Mouse (Mus musculus) megakaryocyte progenitor cell, adult 5-6 weeks (primary cell): ENCODE data around the gene Ptprr. TPM values are rescaled to one million over a fixed set of nuclear protein-coding genes. Genes with fewer than 3 reads are reported as not detected.
A peak's percentile ranks its signal among the peaks of the same experiment; 100 is the strongest.

Experiments
- ATAC-seq: replicated peaks from 2 replicates; pipeline ENCODE4 v1.8.0; 2016; ENCODE audit warnings: mild to moderate bottlenecking, moderate TSS enrichment, inconsistent platforms; ENCODE audit not compliant: poor library complexity
- total RNA-seq, 2 experiments: library from RNA; stranded (forward) in 1 of 2; stranded (reverse) in 1 of 2; fragments of 157-497, 149-512 nt in 1 of 2; fragments of 200-1000 nt in 1 of 2; gene quantifications; 2 replicates each; pipeline versions ENCODE4 v1.2.3 to v1.2.4; 2015 to 2017

Ptprr gene
- total RNA-seq, 2 experiments from 2014 or later: 2.9 to 3.0 TPM

DNA sequence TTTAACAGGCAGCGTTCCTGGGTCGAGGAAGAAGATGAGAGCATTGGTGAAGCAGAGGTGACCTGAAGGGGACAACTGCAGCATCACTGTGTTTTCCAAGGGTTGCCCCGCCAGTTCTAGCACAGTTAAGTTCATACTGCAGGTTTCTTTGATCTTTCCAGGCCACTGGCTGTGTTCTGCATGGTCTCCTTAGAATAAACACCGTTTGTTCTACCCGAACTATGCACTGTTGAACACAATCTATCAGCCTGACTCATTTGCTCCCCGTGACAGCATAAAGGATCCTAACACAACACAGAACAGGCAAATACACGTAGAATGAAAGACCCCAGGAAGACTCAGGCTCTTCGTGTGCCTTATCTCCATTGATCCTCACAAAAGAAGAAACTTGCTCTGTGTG lies 176.4 kb downstream of the Ptprr start:
- ATAC-seq: no peak

DNA sequence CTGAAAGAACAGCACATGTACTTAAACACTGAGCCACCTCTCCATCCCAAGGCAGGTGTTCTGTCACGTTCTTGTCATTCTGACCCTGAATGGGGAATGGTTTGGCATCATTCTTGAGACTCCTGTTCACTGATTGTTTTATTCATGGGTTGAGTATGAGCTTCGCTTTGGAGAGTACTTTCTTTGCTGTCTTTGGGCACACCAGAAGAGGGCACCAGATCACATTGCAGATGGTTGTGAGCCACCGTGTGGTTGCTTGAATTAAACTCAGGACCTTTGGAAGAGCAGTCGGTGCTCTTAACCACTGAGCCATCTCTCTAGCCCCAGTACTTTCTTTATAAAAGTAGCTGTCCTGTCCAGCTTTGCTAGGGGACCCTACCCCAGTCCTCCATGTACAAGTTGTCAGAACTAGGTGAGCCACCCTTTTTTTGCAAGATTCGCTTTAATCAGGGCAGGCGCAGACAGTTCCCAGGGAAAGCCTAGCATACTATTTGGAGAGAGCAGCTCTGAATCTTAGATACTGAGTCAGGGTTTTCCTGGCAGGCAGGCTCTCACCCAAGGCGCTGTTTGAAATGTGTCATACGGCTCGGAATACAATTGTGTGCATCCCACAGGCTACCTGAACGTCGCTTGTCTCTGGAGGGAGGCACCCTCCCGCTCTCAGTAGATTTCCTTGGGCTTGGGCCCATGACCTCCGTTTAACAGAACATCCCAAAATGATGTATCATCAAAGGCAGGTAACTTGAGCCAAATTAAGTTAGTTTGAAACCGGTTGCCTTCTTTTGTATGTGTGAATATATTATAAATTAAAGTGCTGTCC lies 178.8 kb downstream of the Ptprr start:
- ATAC-seq: no peak; the same call in 1 of the 2 replicates

DNA sequence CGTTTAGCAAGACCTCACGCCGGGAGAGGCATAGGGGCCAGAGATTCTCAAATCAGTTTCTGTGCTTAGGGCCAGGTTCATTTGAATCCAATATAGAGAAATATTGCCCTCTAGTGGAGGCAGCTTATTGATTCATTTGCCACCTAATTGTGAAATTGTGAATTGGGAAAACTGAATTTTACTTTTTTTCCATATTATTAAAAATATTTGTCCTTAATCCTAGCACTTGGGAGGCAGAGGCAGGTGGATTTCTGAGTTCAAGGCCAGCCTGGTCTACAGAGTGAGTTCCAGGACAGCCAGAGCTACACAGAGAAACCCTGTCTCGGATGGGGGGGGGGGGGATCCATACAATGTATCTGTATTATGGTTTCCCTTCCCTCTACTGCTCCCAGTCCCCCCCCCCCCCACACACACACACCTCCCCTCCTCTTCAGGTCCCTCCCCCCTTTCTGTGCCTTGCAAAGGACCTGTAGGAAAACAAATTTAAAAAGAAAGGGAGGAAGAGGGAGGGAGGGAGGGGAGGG lies 179.5 kb downstream of the Ptprr start:
- peak; percentile 82 for ATAC-seq

DNA sequence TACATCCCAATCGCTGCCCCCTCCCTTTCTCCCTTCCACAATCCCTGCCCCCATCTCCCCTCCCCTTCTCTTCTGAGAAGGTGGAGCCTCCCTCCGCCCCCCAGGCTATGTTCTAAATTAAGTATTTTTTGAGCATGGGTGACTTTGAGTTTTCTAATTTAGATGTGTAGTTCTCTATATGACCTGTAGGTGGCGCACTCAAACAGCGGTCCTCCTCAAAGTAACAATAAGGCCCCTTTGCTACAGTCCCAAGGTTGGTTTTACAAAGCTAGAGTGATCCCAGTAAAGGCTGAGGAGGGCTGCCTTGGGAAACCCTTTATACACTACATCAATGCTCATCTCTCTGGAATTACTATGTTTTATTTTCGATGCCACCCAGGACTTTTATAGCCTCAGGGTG lies 181.0 kb downstream of the Ptprr start:
- peak; percentile 79 for ATAC-seq

DNA sequence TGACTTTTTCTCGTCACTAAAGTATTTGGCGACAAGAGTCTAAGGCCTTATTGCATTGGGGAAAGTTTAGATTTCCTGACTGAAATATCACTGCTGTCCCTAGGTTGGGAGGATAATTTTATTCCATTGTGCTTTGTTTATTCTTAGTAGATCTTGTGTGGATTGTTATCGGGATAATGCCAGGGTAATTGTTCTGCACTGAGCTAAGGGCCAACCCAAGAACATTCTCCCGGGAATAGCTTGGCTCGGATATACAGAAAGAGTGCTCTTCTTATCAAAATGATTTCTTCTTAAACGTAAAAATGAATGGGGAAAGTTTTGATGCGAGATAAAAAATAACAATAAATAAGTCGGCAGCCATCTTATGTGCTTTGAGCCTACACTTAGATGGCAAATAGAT lies 183.5 kb downstream of the Ptprr start:
- no peak for ATAC-seq

DNA sequence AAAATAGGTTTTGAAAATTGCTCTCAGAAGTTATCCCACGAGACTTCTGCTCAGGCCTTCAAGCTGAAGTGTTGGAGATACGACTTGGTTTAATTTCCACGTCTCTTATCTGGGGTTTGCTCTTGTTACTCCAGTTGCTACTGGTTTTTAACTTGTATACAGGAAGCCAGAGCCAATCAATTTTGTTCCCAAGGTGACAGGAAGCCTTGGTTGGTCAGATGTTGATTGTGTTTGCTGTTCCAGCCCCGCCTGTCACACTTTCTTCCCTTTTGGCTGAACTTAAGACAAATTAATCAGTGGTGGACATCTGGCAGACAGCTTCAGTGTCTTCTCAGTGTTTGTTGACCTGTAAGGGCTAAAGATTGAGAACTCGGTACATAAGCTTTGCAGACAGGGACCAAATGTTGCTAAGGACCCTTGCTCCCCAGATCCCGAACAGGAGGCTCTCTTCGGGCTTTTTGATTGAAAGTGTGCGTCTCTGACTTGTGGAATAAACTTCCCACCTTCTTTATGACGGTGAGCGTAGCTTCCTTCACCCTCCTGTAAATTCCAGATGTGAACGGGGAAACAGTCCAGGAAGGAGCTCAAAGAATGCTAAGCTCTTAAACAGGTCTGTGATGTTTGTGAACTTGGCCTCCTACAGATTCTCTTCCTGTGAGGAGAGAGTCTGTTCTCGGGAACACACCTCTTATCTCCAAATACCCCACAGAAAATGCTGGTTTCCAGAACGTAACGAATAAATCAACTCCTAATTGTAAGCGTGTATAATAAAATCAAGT lies 187.8 kb downstream of the Ptprr start:
- ATAC-seq: peak; percentile 74

DNA sequence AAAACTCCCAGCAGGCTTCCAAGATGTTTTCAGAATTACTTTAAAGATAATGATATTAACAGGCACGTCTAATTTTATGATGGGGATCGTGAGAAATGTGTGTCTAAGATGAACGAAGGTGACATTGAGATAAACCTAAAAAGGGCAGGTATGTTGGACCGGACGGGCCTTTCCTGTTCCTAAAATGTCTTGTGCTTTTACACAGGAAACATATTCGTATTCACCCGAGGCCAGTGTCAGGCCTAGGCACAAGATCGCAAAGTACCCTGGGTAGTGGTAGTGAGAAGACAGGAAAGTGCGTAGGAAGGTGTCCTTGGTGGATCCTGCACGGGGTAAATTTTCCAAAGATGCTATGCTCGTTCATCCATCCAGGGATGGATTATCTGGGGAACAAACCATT lies 188.4 kb downstream of the Ptprr start:
- no peak for ATAC-seq

DNA sequence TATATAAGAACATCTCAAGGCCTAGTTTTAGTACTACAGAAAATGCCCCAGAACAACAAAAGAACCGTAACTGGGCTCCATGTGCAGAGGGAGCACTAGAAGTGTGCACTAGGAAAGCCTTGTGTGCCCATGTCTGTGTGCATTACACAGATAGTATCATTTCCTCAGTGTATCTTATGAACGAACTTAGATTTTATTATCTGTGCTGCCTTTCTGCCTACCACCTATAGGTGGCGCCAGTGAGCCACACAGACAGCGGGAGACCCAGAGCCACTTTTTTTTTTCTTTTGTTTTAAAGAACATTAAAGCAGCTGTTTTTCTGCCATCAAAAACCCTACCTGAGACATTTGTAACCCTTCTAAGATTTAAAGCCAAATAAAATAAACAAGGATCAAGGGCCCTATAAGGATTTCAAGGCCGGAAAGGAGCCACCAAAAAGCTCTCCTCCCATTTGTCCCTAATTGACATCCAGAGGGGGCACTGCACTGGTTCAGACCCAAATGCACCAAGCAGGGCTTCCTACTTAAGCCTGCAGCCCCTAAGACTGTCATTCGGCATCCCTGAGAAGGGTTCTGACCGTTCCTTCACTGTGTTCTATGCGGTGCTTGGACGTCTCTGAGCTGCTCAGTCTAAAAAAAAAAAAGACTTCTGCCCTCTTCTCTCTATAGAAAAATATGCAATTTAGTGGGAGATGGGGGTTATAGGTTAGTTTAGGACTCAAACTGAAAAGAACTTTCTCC lies 190.1 kb downstream of the Ptprr start:
- ATAC-seq: peak; percentile 74

DNA sequence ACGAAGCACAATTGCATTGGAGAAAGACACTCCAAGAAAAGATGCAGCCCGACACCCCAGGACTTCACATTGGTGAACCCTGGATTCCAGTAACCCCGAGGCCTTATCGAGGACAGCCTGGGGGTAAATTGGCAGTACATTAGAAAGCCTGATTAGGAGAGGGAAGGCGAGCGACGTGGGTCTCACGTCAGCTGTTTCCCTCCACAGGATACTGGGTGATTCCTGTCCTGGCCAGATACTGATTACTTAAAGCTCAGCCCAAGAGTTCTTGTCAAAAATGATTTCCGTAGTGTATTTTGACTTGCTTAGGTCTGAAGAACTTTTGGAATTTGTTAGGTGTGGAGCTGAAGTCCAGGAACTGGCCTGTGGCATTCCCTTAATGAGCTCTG lies 190.7 kb downstream of the Ptprr start:
- peak; percentile 54 for ATAC-seq

DNA sequence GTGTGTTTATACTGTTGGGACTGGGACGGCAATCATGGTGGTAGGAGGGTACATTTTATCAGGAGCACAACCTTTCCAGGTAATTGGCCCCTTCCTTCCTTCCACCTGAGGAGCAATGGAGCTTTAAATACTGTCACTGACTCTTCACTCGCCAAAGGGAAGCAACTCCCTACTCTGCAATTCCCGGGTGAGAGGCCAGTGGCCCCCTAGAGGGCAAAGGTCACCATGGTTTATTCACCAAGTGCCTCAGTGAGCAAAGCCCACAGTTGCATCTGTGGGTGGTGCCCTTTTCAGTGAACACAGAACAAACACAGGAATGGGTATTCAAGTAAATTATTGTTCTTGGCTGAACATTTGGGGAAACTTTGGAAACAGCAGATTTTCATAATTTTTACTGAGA lies 194.1 kb downstream of the Ptprr start:
- ATAC-seq: no peak

DNA sequence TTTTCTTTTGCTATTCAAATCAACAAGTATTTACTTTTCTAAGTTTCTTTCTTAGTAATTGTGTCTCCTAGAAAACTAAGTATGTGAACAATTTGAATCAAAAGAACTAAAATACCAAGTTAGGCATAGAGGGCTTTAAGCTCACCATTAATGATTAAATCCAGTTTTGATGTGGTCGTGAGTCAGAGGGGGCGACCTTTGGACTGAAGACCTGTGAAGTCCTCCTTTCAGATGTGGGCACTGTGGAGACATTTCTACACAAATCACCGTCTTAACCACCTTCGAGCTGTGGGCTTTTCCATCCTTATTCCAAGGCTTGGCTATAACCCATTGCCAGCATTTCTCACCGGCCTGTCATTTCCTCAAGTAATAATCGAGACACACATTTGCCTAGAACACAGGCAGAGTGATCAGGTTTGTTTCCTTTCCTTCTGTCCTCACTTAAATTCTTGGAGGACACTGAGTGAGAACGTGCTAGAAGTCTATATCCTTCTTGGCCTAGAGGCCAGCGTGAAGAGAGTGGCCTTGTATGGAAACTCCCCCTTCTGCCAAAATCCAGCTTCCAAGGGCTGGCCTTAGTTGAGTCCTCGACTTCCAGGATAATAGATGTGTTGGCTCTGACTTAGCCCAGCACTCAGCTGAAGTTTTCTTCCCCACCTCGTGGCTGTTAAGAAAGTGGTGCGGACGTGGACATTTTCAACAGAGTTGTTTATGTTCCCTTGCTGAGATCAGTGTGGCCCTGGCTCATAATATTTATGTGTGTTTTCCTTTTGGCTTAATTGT lies 202.5 kb downstream of the Ptprr start:
- ATAC-seq: no peak

DNA sequence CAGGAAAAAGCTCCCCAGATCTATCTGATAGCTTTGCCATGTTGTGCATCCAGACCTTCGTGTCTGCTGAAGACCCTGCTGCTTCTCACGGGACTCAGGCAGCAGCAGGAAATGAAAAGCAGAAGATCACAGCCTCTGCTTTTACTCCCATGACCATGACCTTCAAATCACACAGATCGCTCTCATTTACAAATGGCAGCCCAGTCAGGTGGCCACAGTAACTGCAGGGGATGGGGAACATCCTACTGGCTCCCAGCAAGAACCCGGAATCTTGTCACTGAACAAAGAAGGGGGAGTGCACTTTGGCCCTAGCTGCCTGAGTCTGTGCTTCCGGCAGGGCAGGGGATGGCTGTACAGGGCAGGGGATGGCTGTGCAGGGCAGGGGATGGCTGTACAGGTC lies 217.3 kb downstream of the Ptprr start:
- no peak for ATAC-seq

DNA sequence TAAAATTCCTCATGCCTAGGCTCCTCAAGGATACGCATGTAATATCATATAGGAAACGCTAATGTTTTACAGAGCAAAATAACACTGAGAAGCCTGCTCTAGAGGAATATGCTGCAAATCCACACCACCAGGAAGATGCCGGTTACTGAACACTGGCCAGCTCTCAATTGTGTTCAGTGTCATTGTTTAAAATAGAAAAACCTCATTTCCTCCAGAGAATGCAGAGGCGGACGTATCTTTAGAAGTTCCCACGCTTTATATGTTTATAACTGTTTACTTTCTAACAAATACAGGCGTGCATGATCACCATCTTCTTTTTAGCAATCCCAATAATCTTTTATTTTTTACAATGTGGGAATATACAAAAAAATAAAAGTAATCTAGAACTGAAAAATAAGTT lies 224.2 kb downstream of the Ptprr start:
- ATAC-seq: no peak

DNA sequence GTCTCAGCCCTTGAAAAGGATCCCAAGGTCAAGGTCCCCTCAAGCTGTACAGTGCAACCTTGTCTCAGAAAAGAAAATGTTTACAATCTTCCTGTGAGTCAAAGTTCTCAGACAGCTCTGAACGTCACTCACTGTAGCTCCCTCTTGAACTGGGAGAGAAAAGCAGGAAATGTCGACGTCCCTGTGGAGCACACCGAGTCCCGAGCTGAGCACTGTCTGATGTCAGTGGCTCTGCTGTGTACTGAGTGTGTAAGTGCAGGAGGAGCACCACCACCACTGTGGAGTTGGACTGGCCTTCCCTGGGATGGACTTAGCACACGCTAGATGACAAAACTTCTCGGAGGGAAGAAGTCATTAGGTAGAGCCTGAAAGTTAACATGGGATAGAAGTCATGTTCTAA lies 225.4 kb downstream of the Ptprr start:
- no peak for ATAC-seq

DNA sequence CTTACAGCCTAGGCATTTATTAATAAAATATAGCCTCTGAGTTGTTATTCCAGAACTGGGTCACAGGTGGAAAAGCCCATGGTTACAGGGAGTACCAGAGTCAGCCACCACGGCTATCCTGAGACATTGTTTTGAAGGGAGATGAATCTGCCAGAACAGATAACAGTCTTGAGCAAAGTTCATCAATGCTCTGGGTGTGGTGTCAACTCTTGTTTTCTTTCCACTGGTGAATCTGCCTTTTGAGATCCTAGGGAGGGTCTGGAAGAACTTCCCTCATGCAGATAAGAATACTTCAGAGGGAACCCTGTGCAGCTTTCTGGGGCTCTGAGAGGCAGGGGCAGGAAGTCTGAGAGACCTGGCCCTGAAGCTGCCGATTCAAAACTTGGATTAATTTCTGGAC lies 227.6 kb downstream of the Ptprr start:
- no peak for ATAC-seq

DNA sequence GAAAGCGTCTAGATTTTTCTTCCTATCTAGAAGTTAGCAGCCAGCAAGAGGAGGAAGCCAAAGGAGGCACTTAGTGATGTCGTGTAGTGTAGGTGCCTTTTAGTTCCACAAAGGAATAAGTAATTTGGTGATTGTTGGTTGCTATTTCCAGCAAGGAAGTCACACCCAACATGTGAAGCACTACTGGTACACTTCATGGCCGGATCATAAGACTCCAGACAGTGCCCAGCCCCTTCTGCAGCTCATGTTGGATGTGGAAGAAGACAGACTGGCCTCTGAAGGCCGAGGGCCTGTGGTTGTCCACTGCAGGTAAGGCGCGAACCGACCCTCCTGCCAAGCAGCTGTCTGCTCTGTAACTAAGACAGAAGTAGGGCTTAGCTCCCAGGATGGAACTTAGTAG lies 234.7 kb downstream of the Ptprr start:
- no peak for ATAC-seq

DNA sequence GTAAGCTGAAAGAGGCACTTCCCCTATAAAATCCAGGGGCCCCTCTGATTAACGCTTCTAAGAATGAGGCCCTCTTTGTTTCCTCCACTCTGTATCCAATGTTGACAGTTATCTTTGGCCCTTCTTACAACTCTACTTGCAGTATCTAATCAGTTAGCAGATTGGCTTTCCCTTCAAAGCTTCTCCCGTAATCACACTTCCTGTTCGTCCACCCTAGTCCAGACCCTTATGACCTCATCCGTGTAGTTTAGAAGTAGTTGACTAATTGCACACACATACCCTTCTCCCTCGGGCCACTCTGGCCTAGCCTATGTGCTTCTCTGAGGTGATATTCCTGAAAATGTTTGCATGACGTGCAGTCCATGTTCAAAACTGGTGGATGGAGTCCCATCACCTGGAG lies 236.0 kb downstream of the Ptprr start:
- no peak for ATAC-seq

DNA sequence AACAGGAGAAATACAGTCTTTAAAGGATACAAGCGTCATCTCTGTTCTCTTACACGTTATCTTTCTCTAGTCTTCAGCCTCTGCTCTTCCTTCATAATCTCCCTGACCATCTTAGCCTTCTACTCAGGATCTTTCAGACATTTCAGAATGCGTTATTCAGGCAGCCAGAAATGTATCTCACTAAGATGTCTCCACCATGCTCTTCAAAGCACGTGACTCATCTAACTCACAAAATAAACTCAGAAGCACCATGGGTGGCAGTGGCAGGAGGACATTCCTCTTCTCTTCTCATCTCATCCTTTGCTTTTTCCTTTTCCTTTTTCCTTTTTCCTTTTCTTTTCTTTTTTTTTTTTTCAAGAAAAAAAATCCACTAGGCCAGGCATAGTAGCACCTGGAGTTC lies 241.3 kb downstream of the Ptprr start:
- no peak for ATAC-seq

DNA sequence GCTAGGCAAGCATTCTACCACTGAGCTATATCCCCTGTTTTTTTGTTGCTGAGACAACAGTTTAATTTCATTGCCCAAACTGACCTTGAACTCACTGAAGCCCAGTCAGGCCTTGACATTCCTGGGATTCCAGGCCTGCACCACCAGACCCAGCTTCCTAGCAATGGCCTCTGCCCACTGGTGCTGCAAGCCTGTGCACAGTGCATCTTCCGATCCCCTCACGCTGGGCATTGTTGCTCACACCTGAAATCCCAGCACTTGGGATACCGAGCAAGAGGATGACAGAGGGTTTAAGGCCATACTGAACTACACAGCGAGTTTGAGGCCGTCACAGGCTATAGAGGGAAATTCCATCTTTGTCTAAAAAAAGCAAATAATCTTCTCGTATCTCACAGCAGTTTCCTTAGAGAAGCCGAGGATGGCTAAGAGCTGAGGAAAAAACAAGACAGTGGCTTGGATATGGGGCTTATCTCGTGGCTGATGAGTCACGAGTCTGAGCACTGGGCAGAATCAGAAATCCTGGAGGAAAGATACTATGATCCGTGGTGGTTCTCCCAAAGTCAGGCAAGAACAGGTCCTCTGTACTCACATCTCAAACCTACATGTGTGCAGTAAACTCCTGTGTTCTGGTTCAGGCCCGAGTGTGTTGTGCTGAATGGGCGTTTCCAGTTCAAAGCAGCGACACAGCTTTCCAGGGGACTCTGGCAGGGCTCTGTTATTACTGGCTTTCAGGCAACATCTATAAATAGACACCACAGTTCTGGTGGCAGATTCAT lies 242.8 kb downstream of the Ptprr start:
- peak; percentile 31; the same call in 1 of the 2 replicates for ATAC-seq

DNA sequence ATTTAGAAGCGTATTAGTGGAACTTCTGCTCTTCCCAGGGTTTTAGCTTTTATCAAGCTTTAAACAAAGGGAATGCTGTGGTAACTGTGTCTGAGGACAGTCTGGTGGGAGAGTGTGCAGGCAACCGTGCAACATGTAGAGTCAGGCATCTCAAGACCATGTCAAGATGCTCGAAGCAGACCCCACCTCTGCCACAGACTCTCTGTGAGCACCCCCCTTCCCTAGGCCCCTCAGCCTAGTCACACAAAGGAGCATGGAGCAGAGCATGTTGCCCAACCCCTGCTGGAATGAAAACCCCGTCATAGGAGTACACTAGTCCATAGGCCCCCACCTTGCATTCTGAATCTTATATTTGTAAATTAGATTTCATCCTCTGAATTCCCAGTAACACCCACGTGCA lies 243.5 kb downstream of the Ptprr start:
- ATAC-seq: no peak
